Mouse (Mus musculus) frontal cortex, adult (tissue): ENCODE data around the gene Atp2b2.

Experiments used
- ATAC-seq: cut with Nextera tagmentation; 2 replicates; pipeline ENCODE4 v1.9.2; 2017; ENCODE audit warnings: mild to moderate bottlenecking, moderate library complexity, mixed read lengths; ENCODE audit not compliant: low TSS enrichment

The Atp2b2 gene

DNA sequence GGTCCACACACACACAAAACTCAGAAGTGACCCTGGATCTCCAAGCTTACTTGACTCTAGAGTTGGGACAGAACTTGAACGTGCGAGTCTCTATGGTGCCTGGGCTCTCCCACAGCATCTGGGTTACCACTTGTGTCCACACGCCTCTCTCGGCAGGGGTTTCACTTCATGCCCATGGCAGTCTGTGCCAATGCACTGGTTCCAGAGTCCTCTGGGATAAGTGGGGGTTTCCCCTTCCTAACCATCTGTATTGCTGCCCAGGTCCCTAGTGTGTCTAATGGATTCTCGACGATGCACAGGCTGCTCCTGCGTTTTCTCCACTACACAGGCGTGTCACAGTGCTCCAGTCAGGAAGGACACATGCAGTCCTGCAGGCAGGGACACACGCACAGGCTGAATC is 184.1 kb downstream of the Atp2b2 start:
- no peak for ATAC-seq

- no peak; the same call in 1 of the 2 replicates for ATAC-seq
These were observed 185.0 kb downstream of the Atp2b2 start for GRCm38 (mm10) chr6:113857310-113857873.

DNA sequence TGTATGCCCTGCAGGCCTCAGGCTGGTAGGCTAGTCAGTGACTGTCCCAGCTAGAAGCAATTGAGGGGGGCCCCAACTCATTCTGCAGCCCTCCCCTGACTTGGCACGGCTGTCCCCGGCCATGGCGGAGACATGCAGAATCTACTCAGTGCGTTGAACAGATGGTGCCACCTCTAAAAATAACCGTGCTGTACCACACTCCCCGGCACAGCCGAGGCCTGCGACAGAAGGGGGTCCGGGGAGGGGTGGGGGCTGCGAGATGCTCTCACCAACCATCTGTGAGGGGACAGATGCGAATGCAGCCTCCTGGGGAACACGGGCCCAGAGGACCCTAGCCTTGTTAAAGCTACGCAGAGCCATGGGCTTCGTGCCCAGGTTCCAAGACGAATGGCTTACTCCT is 185.6 kb downstream of the Atp2b2 start:
- ATAC-seq = peak; percentile 32

DNA sequence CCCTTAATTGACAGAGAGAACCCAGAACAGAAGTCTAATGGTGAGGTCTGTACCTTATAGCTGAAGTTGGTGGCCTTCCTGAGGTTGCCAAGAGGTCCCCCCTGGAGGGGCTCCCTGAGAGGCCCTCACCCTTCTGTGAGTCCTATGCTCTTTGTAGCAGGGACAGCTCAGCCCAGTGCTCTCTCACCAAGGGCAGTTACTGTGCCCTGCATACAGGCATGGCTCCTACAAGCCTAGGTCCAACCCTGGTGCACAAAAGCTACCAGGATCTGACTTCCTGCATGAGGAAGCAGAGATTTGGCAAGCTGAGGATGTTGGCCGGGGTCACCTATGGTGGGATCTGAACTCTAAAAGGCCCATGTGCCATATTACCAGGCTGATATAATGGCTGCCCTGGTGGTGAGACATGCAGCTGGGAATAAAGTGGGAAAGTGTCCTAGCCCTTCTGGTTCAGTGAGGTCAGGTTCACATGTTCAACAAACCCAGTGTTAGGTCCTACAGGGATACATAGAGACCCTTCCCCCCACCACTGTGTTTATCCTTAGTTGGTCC is 186.2 kb downstream of the Atp2b2 start:
- no peak for ATAC-seq

GRCm38 (mm10) chr6:113855581-113855980 is 186.8 kb downstream of the Atp2b2 start:
- no peak for ATAC-seq

DNA sequence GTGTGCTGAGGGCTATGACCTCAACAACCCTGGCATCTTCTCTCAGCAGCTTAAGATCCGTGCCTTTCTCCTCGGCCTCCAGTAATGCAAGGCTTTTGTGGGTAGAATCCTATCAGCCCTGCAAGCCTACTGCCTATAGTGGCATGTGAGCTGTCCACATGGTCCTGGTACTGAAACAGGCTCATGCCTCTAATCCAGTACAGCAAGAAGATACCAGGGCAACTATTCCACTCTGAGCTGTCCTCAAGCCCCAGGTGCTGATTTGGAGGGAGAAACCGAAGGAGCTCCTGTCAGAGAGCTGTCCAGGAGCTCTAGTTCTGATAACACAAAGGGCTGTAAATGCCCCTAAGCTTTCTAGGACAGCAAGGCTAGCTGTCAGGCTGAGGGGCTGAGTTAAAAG is 190.1 kb downstream of the Atp2b2 start:
- ATAC-seq = no peak

DNA sequence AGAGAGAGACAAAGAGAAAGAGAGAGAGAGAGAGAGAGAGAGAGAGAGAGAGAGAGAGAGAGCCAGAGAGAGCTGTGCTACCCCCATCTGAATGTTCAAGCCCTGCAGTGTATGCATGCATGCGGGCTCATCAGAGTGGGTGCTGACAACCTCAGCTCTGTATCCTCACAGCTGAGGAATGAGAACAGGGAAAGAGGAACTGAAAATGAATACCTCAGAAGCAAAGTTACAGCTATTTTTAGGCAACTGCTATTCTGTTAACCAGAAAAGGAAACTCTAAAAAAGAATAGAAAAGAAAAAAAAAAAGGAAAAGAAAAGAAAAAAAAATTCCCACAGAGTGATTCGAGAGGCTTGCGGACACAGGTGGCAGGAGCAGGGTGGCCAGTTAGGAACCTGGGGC is 192.6 kb downstream of the Atp2b2 start:
- peak; percentile 75 for ATAC-seq

GRCm38 (mm10) chr6:113848655-113849054 is 193.8 kb downstream of the Atp2b2 start:
- peak; percentile 20; the same call in 1 of the 2 replicates for ATAC-seq

DNA sequence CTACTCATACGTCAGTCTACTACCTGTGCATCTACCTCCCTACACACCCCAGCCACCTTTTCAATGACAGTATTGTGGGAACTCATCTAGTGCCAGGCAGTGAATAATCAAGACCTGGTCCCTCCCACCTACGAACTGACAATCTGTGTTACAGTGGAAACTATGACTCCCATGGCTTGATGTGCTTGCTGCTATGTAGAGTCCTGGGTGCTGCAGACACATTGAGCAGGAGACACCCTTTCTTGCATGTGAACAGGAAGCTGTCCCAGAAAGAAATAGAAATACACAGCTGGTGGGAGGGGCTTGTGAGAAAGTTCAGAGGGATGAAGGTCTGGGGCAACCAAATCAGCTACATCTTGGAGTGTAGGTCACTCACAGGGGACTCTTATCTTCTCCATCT is 195.3 kb downstream of the Atp2b2 start:
- no peak for ATAC-seq

DNA sequence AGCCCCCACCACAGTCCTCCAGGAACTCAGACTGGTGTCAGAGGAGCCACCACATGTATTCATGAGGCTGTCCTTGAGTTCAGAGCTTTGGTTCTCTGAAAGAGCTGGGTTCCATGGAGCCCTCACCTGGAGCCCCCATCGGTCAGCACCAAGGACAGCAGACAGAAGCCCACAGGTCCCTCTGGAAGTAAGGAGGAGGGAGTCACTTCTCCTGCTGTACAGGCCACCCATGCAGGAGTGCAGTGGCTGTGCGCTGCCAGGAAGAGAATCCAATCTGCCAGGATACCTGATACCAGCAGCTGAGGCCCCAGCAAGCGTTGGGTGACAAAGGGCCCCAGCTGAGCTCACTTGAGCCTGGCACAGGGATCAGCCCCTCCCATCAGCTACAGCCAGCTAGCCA is 199.2 kb downstream of the Atp2b2 start:
- ATAC-seq = no peak

- ATAC-seq = no peak
These were observed 203.9 kb downstream of the Atp2b2 start for GRCm38 (mm10) chr6:113838493-113838892.

GRCm38 (mm10) chr6:113837740-113838139 is 204.7 kb downstream of the Atp2b2 start:
- no peak for ATAC-seq

GRCm38 (mm10) chr6:113836545-113836944 is 205.9 kb downstream of the Atp2b2 start:
- no peak for ATAC-seq

GRCm38 (mm10) chr6:113830463-113830862 is 211.9 kb downstream of the Atp2b2 start:
- ATAC-seq = no peak

GRCm38 (mm10) chr6:113827309-113827708 is 215.1 kb downstream of the Atp2b2 start:
- ATAC-seq = peak; percentile 7; the same call in 1 of the 2 replicates

GRCm38 (mm10) chr6:113822417-113822816 is 220.0 kb downstream of the Atp2b2 start:
- 0 out of 2 replicates have a peak, but pooled peaks have one; percentile 4 for ATAC-seq

DNA sequence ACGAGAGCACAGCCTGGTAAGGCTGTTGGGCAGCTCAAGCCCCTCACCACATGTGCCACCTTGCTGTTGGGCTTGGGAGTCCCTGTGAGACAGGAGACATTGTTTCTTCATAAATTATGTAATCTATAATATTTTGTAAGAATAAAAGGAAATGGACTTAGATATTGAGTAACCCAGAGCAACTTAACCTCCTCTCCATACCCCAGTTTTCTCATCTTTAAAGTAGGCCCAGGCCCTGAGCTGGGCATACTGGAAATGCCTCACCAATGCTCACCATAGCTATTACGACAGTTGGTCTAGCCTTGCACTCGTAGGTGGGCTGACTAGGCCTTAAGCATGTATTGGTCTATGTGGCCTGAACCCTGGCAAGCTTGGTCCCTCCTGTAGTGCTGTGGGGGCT is 225.7 kb downstream of the Atp2b2 start:
- no peak for ATAC-seq

DNA sequence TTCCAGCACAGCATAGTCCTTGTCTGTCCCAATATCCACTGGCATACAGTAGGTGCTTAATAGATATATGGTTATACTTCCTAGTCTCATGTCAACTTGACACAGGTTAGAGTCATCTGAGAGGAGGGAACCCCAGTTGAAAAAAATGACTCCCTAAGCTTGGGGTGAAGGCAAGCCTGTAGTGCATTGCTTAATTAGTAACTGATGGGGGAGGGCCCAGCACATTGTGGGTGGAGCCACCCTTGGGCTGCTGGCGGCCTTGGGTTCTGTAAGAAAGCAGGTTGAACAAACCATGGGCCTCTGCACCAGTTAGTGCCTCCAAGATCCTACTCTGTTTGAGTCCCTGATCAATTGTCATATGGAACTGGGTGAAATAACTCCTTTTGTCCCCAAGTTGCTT is 231.0 kb downstream of the Atp2b2 start:
- no peak for ATAC-seq

DNA sequence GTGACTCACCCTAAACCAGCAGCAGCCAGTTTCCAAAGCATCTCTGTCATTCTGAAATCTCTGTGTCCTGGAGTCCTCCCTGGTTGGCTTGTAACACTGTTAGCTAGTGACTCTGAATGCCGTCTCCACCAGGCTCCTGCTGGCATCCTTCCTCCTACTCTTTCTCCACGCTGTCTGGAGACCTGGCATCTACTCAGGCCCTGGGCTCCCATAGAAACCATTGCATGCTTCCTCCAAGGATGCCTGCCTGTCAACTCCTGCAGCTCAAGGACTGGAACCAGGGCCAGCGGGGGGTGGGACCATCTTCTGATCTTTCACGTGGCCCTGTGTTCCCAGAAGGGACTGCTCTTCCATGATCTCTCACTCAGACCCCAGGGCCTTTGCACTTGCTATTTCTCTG is 231.7 kb downstream of the Atp2b2 start:
- peak; percentile 64 for ATAC-seq

GRCm38 (mm10) chr6:113806241-113806640 is 236.2 kb downstream of the Atp2b2 start:
- ATAC-seq = no peak

GRCm38 (mm10) chr6:113801233-113801632 is 241.2 kb downstream of the Atp2b2 start:
- ATAC-seq = peak; percentile 87

- no peak for ATAC-seq
These were observed 242.5 kb downstream of the Atp2b2 start for GRCm38 (mm10) chr6:113799915-113800314.

GRCm38 (mm10) chr6:113799349-113799748 is 243.1 kb downstream of the Atp2b2 start:
- no peak for ATAC-seq

- ATAC-seq = no peak
These were observed 243.5 kb downstream of the Atp2b2 start for GRCm38 (mm10) chr6:113798921-113799320.
